Mouse (Mus musculus) left cerebral cortex, adult 18-20 months (tissue): ENCODE measurements at regions not wholly inside any gene's neighbourhood (a gene's known extent, or its start where the extent isn't known, plus 50 kb on each side); places are given as distances from the start of the nearest gene placed in this dataset.
A peak's percentile ranks its signal among the peaks of the same experiment; 100 is the strongest.

ENCODE experiments used
- DNase-seq, 2 experiments: peaks; one replicate each; pipeline ENCODE4 v3.0.0; 2021 to 2022; ENCODE audit warnings: low spot score in 2 of 2, mixed read lengths in 1 of 2

DNA sequence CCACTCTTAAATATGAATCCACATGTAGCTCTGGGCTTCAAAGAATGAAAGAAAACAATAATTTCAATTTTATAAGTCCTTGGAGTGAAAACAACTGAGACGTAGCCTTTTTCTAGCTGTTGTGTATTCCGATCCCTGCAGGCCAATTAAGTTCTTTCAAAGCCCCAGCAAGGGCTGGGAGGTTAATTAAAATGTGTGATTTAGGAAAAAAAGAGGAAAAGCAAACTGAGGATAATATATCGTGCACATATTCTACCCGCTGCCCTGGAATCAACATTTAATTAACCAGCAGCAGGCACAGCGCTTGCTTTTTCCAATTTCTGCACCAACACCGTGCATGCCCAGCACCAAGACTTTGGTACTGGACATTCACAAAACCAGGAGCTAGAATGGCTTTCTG, 167.0 kb downstream of the Nectin3 start:
- DNase-seq = no peak

DNA sequence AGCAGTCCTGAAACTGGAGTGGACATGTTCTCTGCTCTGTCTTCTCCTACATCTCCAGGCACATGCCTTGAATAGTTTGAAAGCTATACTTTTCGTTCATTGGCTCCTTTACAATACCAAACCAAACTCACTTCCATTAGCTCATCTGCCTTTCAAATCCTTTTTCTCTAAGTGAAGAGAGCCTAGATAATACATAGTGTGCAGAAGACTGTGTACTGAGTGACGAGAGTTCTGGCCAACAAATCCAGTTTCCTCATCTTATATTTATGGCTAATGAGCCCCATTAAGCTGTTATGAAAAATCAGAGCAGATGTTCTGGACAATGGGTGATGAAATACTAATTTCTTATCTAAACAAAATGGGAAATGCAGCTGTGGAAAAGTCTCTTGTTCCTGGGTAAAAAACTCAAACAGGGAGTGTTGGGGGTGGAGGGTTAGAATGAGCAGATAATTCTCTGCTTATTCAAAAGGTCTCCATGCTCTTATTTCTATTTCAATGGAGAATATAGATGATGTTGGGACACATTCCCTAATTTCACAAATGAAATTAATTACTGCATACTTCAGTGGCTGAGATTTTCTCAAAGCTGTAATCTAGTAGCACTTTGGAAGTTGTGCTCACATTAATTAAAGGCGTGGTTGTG, 144.3 kb upstream of the Gm4737 start:
- no peak for DNase-seq

DNA sequence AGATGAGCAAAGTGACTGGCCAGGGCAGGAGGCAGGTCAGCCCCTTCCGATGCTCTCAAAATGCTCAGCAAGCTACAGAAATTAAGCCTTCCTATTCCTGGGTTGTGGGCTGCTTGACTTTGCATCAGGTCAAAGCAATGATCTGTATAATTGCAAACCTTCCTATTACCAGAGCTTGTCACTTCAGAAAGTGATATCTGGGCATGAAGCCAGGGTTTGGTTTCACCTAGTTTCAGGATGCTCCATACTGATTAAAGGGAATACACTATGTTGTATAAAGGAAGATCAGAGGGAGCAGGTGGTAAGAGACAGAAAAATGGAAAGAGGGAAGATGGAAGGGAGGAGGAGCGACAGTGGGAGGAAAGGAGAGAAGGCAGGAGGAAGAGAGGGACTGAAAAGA, 142.3 kb upstream of the Gm4737 start:
- DNase-seq = no peak

DNA sequence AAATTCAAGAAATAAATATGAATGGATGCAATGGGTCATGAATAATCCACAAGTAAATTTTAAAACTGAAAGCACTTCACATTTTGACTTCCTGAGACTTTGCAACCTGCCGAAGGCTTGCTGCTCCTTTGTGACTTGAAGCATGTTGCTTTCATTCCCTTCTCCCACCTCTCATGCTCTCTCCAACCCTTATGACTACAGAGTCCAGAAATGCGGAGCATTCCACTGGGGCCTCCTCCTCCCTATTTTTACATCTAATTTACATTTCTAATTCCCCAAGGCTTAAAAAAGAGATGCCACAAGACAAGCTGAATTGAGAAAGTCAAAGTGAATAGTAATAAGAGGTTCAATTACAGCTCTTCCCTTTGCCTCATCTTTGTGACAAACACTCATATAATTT, 141.5 kb upstream of the Gm4737 start:
- DNase-seq = no peak

DNA sequence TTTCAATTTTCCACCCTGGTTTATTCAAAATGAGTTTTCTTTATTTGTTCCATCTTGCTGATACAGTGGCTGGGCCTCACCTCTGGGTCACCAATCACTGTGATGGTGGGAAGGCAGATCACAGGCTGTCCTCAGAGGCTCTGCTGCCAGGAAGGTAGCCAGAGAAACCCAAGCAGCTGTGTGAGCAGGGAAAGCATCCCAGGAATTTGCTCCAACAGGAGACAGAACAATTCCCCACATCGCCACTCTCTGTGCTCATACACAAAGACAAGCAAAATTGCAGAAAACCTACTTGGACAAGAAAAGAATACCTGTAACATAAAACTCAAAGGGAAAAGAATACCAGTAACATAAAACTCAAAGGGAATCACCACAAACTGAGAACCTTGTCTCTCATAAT, 139.0 kb upstream of the Gm4737 start:
- no peak for DNase-seq

DNA sequence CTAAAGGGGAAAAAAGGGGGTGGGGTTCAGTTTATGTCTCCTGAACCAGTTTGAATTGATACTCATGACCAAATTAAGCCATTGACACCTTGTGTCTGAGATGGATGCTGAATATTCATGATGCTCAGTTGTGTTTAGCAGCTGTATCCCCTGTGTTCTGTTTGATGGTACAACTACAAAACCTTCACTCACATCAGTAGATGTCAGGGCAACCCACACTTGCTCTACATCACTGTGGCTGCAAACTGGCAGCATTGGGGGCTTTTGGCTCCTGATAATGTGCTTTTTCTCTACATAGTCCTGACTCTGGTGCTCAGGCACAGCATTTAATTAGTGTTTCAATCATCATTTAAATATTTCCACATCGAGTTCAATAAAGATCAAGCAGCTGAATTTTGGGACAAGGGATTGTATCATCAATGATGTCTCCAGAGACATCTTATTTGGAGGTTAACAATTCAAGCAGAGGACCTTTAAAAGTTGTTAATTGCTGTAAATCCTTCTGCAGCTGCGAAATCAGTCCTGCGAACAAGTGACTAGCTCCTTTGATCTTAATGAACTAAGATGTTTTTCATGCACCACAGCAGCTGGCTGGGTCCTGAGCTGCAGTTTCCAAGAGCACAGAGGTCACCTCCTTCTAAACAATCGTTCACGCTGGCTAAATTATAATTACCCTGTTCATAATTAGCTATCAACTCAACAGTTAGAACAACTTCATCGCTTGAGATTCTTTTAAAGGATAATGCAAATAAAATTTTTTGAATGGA, 136.4 kb upstream of the Gm4737 start:
- no peak for DNase-seq

DNA sequence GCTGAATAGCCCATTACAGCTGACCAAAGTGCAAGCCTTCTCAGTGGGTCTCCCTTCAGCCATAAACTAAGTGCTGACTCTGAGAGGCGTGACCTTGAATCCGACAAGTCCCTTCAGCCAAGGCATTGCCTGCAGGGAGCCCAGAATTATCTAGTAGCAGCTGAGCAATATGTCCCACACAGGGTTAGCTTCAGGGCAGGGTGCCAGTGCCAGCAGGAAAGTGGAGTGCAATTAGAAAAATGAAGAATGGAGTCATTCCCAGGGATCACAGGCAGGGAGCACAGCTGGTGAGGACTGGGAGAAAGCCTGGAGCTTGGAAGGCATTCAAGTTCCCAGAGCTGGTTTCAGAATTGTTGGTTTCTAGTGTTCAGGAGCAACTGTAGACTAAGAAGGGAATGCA, 135.3 kb upstream of the Gm4737 start:
- DNase-seq = peak; percentile 24 to 38

DNA sequence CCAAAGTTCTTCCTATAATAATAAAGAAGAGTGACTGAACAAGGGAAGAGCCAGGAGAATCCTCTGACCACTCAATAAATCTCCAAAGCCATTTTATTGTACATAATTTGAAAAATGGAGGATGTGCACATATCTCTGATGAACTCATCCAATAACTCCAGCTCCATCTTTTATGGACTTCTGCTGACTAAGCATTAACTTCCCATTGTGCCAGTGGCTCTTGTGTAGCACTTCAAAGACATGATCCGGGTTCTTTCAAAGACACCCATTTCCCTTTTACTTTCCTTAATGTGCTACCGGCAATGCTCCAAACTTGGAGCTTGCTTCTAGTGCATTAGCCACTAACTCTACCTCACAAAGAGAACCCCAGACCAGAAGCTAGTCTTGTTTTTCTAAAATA, 112.7 kb upstream of the Gm4737 start:
- no peak for DNase-seq

DNA sequence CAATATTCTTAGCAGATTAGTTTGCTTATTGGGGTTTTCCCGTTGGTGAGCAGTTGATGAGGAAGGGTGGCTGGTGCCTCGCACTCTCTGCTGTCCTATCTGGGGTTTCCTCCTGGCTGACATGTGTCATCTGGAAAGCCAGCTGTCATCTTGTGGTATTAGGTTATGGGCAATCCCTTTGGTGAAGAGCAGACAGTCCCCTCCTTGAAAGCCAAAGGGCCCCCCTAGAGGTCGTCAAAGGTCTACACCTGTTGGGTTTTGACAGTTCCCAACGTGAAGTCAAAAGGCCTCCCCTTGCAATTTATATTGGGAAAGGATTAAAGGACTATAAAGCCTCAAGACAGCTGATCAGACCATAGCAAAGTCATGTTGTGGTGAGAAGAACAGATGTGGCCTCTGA, 96.8 kb upstream of the Gm4737 start:
- no peak for DNase-seq

DNA sequence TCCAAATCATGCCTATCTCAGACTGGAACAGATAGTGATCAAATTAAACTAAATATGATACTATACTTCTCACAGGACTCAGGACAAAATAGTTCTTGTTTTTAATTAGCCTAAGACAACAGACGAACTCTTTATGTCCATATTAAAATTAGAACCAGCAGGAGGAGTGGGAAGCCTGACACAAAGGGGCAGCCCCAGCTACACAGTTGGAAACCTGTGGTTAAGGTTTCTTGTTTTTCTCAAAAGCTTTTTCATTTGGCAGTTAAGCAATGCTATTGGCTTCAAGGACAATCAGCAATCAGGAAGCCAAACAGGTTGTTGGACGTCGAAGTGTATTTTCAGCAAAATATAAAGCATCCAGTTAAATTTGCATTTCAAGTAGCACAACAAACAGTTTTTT, 96.1 kb upstream of the Gm4737 start:
- DNase-seq = no peak

DNA sequence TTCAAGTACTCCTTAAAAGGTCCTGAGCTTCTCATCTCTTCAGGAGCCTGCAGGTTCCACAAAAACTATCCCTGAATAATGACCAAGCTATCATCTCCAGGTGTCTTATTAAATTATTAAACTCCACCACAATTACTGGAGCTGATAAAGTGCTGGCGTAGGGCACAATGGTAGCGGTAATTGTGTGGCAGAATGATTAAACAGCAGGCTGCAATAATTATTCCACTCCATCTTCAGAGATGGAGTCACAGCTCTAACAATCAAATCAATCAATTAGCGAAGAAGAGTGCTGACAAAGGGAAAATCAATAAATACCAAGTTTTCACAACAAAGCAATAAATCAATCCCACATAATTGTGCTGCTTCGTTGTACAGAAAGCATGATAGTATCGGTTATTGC, 90.7 kb upstream of the Gm4737 start:
- no peak for DNase-seq

DNA sequence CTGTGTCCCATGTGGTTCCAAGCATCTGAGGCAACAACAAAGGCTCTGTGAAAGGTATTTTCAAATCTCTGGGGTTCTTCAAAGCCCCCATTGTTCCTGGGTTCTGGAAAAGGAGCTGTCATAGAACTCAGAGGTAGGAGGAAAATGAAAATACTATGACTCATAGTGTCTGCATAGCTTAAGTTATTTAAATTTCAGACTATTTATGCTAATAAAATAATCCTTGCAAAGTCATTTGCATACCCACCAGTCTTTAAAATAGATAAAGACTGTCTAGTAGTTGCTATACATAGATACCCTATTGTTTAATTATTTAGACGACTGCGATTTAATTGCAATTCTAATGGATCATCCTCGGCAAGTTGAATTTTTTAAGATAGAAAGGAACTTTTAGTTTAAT, 73.9 kb upstream of the Gm4737 start:
- no peak for DNase-seq

DNA sequence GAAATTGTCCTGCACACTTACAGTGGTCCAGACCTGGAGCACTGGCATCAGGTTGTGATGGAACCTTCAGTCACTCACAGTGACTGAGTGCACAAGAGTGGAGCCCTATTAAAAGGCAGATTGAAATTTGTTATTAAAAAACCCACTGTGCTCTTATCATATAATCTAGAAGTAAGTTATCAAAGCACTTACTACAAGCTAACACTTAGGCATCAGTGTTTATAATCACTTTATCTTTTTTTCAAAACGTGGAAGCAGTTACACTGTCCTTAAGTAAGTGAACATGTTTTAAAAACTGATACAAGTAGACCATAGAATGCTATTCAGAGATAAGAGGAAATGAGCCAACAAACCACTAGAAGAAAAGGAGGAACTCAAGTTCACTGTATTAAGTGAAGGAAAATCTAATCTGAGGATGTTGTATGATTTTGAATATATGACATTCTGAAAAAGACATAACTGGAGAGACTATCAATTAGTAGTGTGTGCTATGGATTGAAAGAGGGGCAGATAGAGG, 68.3 kb upstream of the Gm4737 start:
- no peak for DNase-seq

DNA sequence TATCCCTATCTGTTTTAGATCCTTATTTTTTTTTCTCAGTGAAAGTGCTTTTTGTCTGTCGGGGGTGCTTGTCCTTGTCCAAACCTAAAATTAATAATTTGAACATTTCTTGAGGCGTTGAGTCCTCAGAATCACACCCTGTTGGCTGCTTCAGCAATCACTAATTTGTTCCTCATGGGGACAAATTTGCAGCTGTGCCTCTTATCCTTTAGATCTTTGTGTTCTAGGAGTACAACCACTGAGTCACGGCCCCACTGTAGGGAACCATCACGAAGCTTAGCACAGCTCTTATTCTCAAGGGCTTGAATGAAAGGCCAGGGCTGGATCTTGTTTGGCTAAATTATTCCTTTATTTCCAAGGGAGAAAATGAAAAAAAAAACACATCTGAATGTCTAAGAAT, 57.6 kb upstream of the Gm4737 start:
- no peak for DNase-seq

DNA sequence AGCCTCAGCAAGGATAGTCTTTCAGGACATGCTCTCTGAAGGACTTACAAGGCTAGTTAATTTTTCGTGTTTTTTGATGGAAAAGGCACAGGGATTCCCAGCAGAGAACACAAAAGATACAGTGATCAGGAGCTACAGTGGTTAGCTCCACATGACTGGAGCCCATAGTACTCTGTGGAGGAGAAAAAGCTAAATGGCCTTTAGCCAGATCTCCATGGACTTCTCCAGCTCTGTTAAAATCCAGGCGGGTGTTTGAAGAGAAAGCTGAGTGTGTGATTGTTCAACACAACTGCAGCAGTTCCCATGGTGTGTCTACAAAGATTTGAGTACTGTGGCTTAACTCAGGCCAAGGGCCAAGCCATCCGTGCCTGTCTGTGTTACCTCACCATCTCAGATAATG, 57.0 kb upstream of the Gm4737 start:
- DNase-seq = no peak

DNA sequence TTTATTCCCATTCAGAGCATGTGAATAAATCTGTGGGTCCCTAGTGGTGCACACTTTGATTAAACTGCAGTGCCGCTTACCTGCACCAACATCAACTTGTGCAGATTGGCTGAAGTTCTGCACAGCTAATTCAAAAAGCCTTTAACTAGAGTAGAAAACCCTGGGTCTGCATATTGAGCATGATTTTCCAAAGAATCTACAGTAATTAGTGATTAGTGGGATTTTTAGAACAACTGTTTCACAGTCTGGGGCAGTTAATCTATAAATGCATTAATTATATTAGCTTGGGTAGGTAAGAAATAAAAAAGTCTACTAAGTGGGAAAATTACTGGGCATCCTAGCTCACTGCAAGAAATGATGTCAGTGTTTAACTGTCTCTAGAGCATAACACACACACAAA, 50.2 kb upstream of the Gm4737 start:
- no peak for DNase-seq
